Mouse (Mus musculus): ENCODE data around the gene Ccdc153.

DNA sequence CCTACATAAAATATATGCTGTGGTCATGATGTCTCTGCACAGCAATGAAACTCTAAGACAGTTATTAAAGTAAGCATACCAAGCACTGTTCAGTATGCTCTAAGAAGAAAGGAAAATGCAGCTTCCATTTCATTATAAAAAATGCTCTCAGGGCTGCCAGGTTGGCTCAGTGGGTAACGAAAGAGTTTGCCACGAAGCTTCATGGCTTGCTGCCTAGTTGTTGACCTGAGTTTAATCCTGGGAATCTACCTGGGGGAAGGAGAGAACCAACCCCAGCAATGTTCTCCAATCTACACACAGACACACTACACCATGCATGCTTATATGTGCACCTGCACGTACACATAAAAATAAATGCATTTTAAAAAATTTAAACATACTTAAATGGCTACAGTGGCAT lies 41.3 kb upstream of the Ccdc153 start:
- no peak for TF ChIP-seq POLR2A (IDR thresholded peaks at IDR 0.05; ENCODE audit: borderline replicate concordance, insufficient read depth, low read length)
- no peak for TF ChIP-seq CTCF (IDR thresholded peaks at IDR 0.05; ENCODE audit: borderline replicate concordance, insufficient read depth, low read depth, low read length)

All from cerebellum, adult 2 months (tissue).